8 mouse cellular contexts compared by ENCODE assay signal in genomic region chr8:72420571-72421361, GRCm38 (mm10). TPM values are rescaled to one million over a fixed set of nuclear protein-coding genes. Genes with fewer than 3 reads are reported as not detected.
A peak's percentile ranks its signal among the peaks of the same experiment; 100 is the strongest.
DNase-seq lines count a peak whose midpoint lies in the region; ATAC-seq and TF ChIP-seq lines count a peak whose summit lies in the region.

No protein-coding gene starts in this region.

- 1% methylated on average over 73 of the region's 73 CpGs for WGBS in hindbrain, postnatal 0 days
- under 1% methylated on average over 69 of the region's 73 CpGs for WGBS in midbrain, embryonic 15.5 days
- under 1% methylated on average over 73 of the region's 73 CpGs for WGBS in stomach, embryonic 14.5 days

- peak overlapping the region; percentile 78 for H3K4me2 ChIP-seq in hindbrain, postnatal 0 days (ENCODE audit: low read depth, low read length)
- H3K4me2 ChIP-seq in midbrain, embryonic 15.5 days = peak overlapping the region; percentile 69
- peak overlapping the region; percentile 46 for H3K4me2 ChIP-seq in stomach, embryonic 14.5 days (replicated peaks; ENCODE audit: low read depth, low read length)

- DNase-seq in frontal cortex, postnatal 36 days (ENCODE audit: low spot score in 2 of 2) = peak; percentile 21 to 40
- peak; percentile 46 for DNase-seq in cerebellum, adult 9-10 months
- DNase-seq in gastrocnemius, adult 18-20 months (ENCODE audit: low spot score) = peak; percentile 26
- peak; percentile 51 for DNase-seq in hindbrain, postnatal 0 days (ENCODE audit: low spot score)
- DNase-seq in liver = peak; percentile 81

- H3K27ac ChIP-seq in hindbrain, postnatal 0 days = peak overlapping the region; percentile 90
- H3K27ac ChIP-seq in midbrain, embryonic 15.5 days = peak overlapping the region; percentile 86
- H3K27ac ChIP-seq in stomach, embryonic 14.5 days (ENCODE audit: low read length) = peak overlapping the region; percentile 84

- H3K9me3 ChIP-seq in hindbrain, postnatal 0 days (ENCODE audit: low read length) = no peaks in the 10 kb centered on the region
- no peaks in the 10 kb centered on the region for H3K9me3 ChIP-seq in midbrain, embryonic 15.5 days
- no peaks in the 10 kb centered on the region for H3K9me3 ChIP-seq in stomach, embryonic 14.5 days (ENCODE audit: control insufficient read depth, low read depth, low read length)

- no peaks in the 10 kb centered on the region for H3K36me3 ChIP-seq in hindbrain, postnatal 0 days (ENCODE audit: insufficient read depth, low read length)
- no peaks in the 10 kb centered on the region for H3K36me3 ChIP-seq in midbrain, embryonic 15.5 days (replicated peaks)
- no peaks in the 10 kb centered on the region for H3K36me3 ChIP-seq in stomach, embryonic 14.5 days (ENCODE audit: control insufficient read depth, insufficient read depth, low read length)

- peak overlapping the region; percentile 84 for H3K9ac ChIP-seq in hindbrain, postnatal 0 days (replicated peaks; ENCODE audit: low read length)
- H3K9ac ChIP-seq in midbrain, embryonic 15.5 days = peak overlapping the region; percentile 90
- peak overlapping the region; percentile 86 for H3K9ac ChIP-seq in stomach, embryonic 14.5 days (replicated peaks; ENCODE audit: low read depth, low read length)

- no peak for ATAC-seq in frontal cortex, adult (ENCODE audit: low TSS enrichment)
- peak; percentile 69 for ATAC-seq in hindbrain, postnatal 0 days
- ATAC-seq in midbrain, embryonic 15.5 days (replicated peaks) = peak; percentile 78
- peak; percentile 59; the same call in 1 of the 2 replicates for ATAC-seq in stomach, embryonic 14.5 days (ENCODE audit: insufficient number of reproducible peaks, insufficient read depth, low FRiP score, low read depth)

- peak; percentile 25; the same call in 1 of the 2 replicates for TF ChIP-seq CTCF in hindbrain, postnatal 0 days (IDR thresholded peaks at IDR 0.05; ENCODE audit: low read depth)

- H3K4me3 ChIP-seq in hindbrain, postnatal 0 days (ENCODE audit: low read length) = peak overlapping the region; percentile 82
- peak overlapping the region; percentile 83 for H3K4me3 ChIP-seq in midbrain, embryonic 15.5 days
- H3K4me3 ChIP-seq in stomach, embryonic 14.5 days (ENCODE audit: low read depth, low read length) = peak overlapping the region; percentile 80

- H3K27me3 ChIP-seq in hindbrain, postnatal 0 days (ENCODE audit: insufficient read depth, low read length) = no peaks in the 10 kb centered on the region
- no peaks in the 10 kb centered on the region for H3K27me3 ChIP-seq in midbrain, embryonic 15.5 days (replicated peaks)
- H3K27me3 ChIP-seq in stomach, embryonic 14.5 days (ENCODE audit: control insufficient read depth, insufficient read depth, low read length) = no peaks in the 10 kb centered on the region

- H3K4me1 ChIP-seq in hindbrain, postnatal 0 days (ENCODE audit: insufficient read depth, low read length) = peaks cover 14% of the 10 kb centered on the region
- peaks cover 53% of the 10 kb centered on the region for H3K4me1 ChIP-seq in midbrain, embryonic 15.5 days
- peaks cover 20% of the 10 kb centered on the region for H3K4me1 ChIP-seq in stomach, embryonic 14.5 days (ENCODE audit: control insufficient read depth, insufficient read depth, low read length)

RNA-seq across cellular contexts. Expression of gene Eps15l1, which starts 0.5 kb away (rescaled TPM):
- total RNA-seq in gastrocnemius, adult 18-20 months (2021) = 10 to 100 TPM; 21.9 to 22.5 TPM
- 49.6 and 66.0 TPM in 2 replicates for total RNA-seq in hindbrain, postnatal 0 days (2014; rRNA removed)
- 43.4 and 45.5 TPM in 2 replicates for polyA plus RNA-seq in hindbrain, postnatal 0 days (2015; fragmentation: Nextera tagmentation; extraction: Ambion mirVana)
- polyA plus RNA-seq in midbrain, embryonic 15.5 days (2015; fragmentation: Nextera tagmentation; extraction: Ambion mirVana) = 63.6 and 63.7 TPM in 2 replicates
- 67.6 and 68.2 TPM in 2 replicates for polyA plus RNA-seq in stomach, embryonic 14.5 days (2014; fragmentation: Nextera tagmentation; extraction: Ambion mirVana)

RNA-seq across cellular contexts. Expression of gene Calr3, which starts 22.9 kb away (rescaled TPM):
- total RNA-seq in gastrocnemius, adult 18-20 months (2021) = 1 to 10 TPM; 3.5 to 4.7 TPM
- 0.40 and 0.42 TPM in 2 replicates for total RNA-seq in hindbrain, postnatal 0 days (2014; rRNA removed)
- polyA plus RNA-seq in hindbrain, postnatal 0 days (2015; fragmentation: Nextera tagmentation; extraction: Ambion mirVana) = 1.4 and 1.9 TPM in 2 replicates
- polyA plus RNA-seq in midbrain, embryonic 15.5 days (2015; fragmentation: Nextera tagmentation; extraction: Ambion mirVana) = 1.0 and 1.3 TPM in 2 replicates
- 3.1 and 3.2 TPM in 2 replicates for polyA plus RNA-seq in stomach, embryonic 14.5 days (2014; fragmentation: Nextera tagmentation; extraction: Ambion mirVana)

RNA-seq across cellular contexts. Expression of gene 1700030K09Rik, which starts 22.9 kb away (rescaled TPM):
- total RNA-seq in gastrocnemius, adult 18-20 months (2021) = 1 to 10 TPM; 3.5 to 4.2 TPM
- 8.6 and 11.3 TPM in 2 replicates for total RNA-seq in hindbrain, postnatal 0 days (2014; rRNA removed)
- 13.1 and 13.2 TPM in 2 replicates for polyA plus RNA-seq in hindbrain, postnatal 0 days (2015; fragmentation: Nextera tagmentation; extraction: Ambion mirVana)
- polyA plus RNA-seq in midbrain, embryonic 15.5 days (2015; fragmentation: Nextera tagmentation; extraction: Ambion mirVana) = 18.6 and 20.4 TPM in 2 replicates
- polyA plus RNA-seq in stomach, embryonic 14.5 days (2014; fragmentation: Nextera tagmentation; extraction: Ambion mirVana) = 14.6 and 16.2 TPM in 2 replicates

RNA-seq across cellular contexts. Expression of gene Cherp, which starts 54.3 kb away (rescaled TPM):
- total RNA-seq in gastrocnemius, adult 18-20 months (2021) = 10 to 100 TPM; 21.2 to 22.6 TPM
- 27.0 and 90.6 TPM in 2 replicates for total RNA-seq in hindbrain, postnatal 0 days (2014; rRNA removed)
- polyA plus RNA-seq in hindbrain, postnatal 0 days (2015; fragmentation: Nextera tagmentation; extraction: Ambion mirVana) = 37.3 and 40.3 TPM in 2 replicates
- 53.0 and 59.1 TPM in 2 replicates for polyA plus RNA-seq in midbrain, embryonic 15.5 days (2015; fragmentation: Nextera tagmentation; extraction: Ambion mirVana)
- 57.3 and 60.9 TPM in 2 replicates for polyA plus RNA-seq in stomach, embryonic 14.5 days (2014; fragmentation: Nextera tagmentation; extraction: Ambion mirVana)

Comparison
In these comparisons a context has a peak if more than half of its experiments do, and no peak if none do; other contexts are left out.
1. DNase-seq: peak in every context shown above with its lines; median percentile 81 in liver; 51 in hindbrain, postnatal 0 days; 46 in cerebellum, adult 9-10 months; 30 in frontal cortex, postnatal 36 days; 26 in gastrocnemius, adult 18-20 months.